9 mouse cellular contexts compared by ENCODE assay signal in the genomic region with DNA sequence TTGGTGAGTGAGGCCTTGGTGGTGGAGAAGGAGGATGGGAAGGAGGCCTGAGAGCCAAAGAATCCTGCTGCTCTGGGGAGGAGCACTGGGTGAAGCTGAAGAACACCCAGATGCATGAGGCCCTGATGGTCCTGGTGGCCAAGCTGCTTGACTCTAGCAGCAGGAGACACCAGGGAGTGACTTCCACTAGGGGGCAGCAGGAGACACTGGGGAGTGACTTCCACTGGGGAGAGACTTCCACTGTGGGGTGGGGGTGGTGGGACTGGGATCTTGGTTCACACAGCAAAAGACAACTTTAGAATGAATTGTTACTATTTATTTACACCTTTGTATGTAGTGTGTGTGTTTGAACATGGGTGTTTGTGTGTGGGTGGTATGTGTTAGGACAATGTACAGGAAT. TPM values are rescaled to one million over a fixed set of nuclear protein-coding genes. Genes with fewer than 3 reads are reported as not detected.
DNase-seq lines count a peak whose midpoint lies in the region; ATAC-seq and TF ChIP-seq lines count a peak whose summit lies in the region.
"Had no signal": no experiment of that assay in that cellular context is flagged by ENCODE, and none has a peak within 500 bp of the region (broad histone marks: within the 10 kb centered on the region; RNA-seq: fewer than 3 reads in every experiment).

No protein-coding gene starts in this region.

- TF ChIP-seq EP300 in heart, postnatal 0 days (IDR thresholded peaks at IDR 0.05; ENCODE audit: low read depth), result no peak

- no peak overlapping the region for H3K27ac ChIP-seq in heart, postnatal 0 days (ENCODE audit: low read depth)
- no peak overlapping the region for H3K27ac ChIP-seq in heart, embryonic 10.5 days
- no peak overlapping the region for H3K27ac ChIP-seq in embryonic fibroblast, embryonic 13.5 days (ENCODE audit: insufficient read depth, low read length)
- H3K27ac ChIP-seq in intestine, embryonic 15.5 days, result no peak overlapping the region
- H3K27ac ChIP-seq: neural tube, embryonic 13.5 days had no signal

- no peak overlapping the region for H3K4me3 ChIP-seq in heart, postnatal 0 days (ENCODE audit: low read depth, low read length)
- no peak overlapping the region for H3K4me3 ChIP-seq in heart, embryonic 10.5 days
- H3K4me3 ChIP-seq in embryonic fibroblast, embryonic 13.5 days (ENCODE audit: insufficient read depth, low read length), result no peak overlapping the region
- no peak overlapping the region for H3K4me3 ChIP-seq in intestine, embryonic 15.5 days (replicated peaks)
- H3K4me3 ChIP-seq: neural tube, embryonic 13.5 days had no signal

- no peak for ATAC-seq in heart, postnatal 0 days (ENCODE audit: insufficient read depth, low read depth)
- ATAC-seq in megakaryocyte, adult 5-6 weeks (ENCODE audit: poor library complexity, severe bottlenecking), result peak; percentile 38; the same call in 1 of the 2 replicates
- no peak for ATAC-seq in intestine, embryonic 15.5 days

- H3K9ac ChIP-seq in heart, postnatal 0 days (replicated peaks; ENCODE audit: low read depth, low read length), result no peak overlapping the region
- H3K9ac ChIP-seq in intestine, embryonic 15.5 days, result no peak overlapping the region
- H3K9ac ChIP-seq: neural tube, embryonic 13.5 days had no signal

- H3K4me1 ChIP-seq in heart, postnatal 0 days (ENCODE audit: control insufficient read depth, insufficient read depth), result no peaks in the 10 kb centered on the region
- H3K4me1 ChIP-seq in heart, embryonic 10.5 days, result peaks cover 16% of the 10 kb centered on the region
- peaks cover 3% of the 10 kb centered on the region; the same call in 1 of the 2 replicates for H3K4me1 ChIP-seq in embryonic fibroblast, embryonic 13.5 days (ENCODE audit: control insufficient read depth, insufficient read depth, low read length)
- peaks cover 4% of the 10 kb centered on the region; the same call in 1 of the 2 replicates for H3K4me1 ChIP-seq in intestine, embryonic 15.5 days (replicated peaks)

- no peaks in the 10 kb centered on the region for H3K27me3 ChIP-seq in heart, postnatal 0 days (ENCODE audit: control insufficient read depth, insufficient read depth, low read length)
- H3K27me3 ChIP-seq in heart, embryonic 10.5 days (ENCODE audit: insufficient read depth, poor library complexity, severe bottlenecking), result no peaks in the 10 kb centered on the region
- no peaks in the 10 kb centered on the region for H3K27me3 ChIP-seq in intestine, embryonic 15.5 days (replicated peaks)
- H3K27me3 ChIP-seq: neural tube, embryonic 13.5 days had no signal

- H3K36me3 ChIP-seq in heart, postnatal 0 days (replicated peaks; ENCODE audit: control insufficient read depth, insufficient read depth, low read length), result no peaks in the 10 kb centered on the region
- peaks cover 73% of the 10 kb centered on the region for H3K36me3 ChIP-seq in heart, embryonic 10.5 days
- H3K36me3 ChIP-seq in intestine, embryonic 15.5 days, result no peaks in the 10 kb centered on the region

- H3K4me2 ChIP-seq in heart, postnatal 0 days (ENCODE audit: low read depth, low read length), result no peak overlapping the region
- no peak overlapping the region for H3K4me2 ChIP-seq in intestine, embryonic 15.5 days (replicated peaks)
- H3K4me2 ChIP-seq: neural tube, embryonic 13.5 days had no signal

- DNase-seq in heart, postnatal 0 days (ENCODE audit: low spot score), result no peak
- no peak for DNase-seq in heart, embryonic 10.5 days (ENCODE audit: low spot score)
- DNase-seq in 3T3-L1 (ENCODE audit: low read depth, low spot score) (peak; percentile 57), MEL-GATA-1-ER (ENCODE audit: extremely low read depth, low read depth) (peak; percentile 32)
- no peak for DNase-seq in frontal cortex, postnatal 25 days (ENCODE audit: low spot score in 2 of 2)

- peak; percentile 49 for TF ChIP-seq CTCF in heart, postnatal 0 days (IDR thresholded peaks at IDR 0.05; ENCODE audit: low read depth)
- peak; percentile 58; the same call in 1 of the 2 replicates for TF ChIP-seq CTCF in embryonic fibroblast, embryonic 13.5 days (IDR thresholded peaks at IDR 0.05; ENCODE audit: borderline replicate concordance, insufficient read depth, low read length)

- no peak for TF ChIP-seq POLR2A in embryonic fibroblast, embryonic 13.5 days (IDR thresholded peaks at IDR 0.05; ENCODE audit: low read depth, low read length)

- no peaks in the 10 kb centered on the region for H3K9me3 ChIP-seq in heart, postnatal 0 days (replicated peaks; ENCODE audit: control insufficient read depth, low read length)
- H3K9me3 ChIP-seq in heart, embryonic 10.5 days, result no peaks in the 10 kb centered on the region
- H3K9me3 ChIP-seq in intestine, embryonic 15.5 days, result no peaks in the 10 kb centered on the region
- H3K9me3 ChIP-seq: neural tube, embryonic 13.5 days had no signal

RNA-seq across cellular contexts. Expression of gene Nup214, which starts 9.1 kb away (rescaled TPM):
- 17.3 and 17.7 TPM in 2 replicates for total RNA-seq in heart, postnatal 0 days (2014; rRNA removed; ENCODE audit: low replicate concordance)
- polyA plus RNA-seq in heart, postnatal 0 days (2015; fragmentation: Nextera tagmentation; extraction: Ambion mirVana), result 35.7 and 37.9 TPM in 2 replicates
- polyA plus RNA-seq in heart, embryonic 10.5 days (2016; fragmentation: Nextera tagmentation; extraction: Ambion mirVana), result 76.5 and 83.8 TPM in 2 replicates
- 42.3 and 60.7 TPM in 2 replicates for polyA plus RNA-seq in embryonic fibroblast, embryonic 13.5 days (2011; ENCODE audit: insufficient read length, low read depth, missing spikeins)
- total RNA-seq in megakaryocyte, adult 5-6 weeks (2015), result 51.5 and 69.1 TPM in 2 replicates
- total RNA-seq in megakaryocyte, adult 5-6 weeks (2017), result 32.0 and 37.7 TPM in 2 replicates
- polyA plus RNA-seq in intestine, embryonic 15.5 days (2015; fragmentation: Nextera tagmentation; extraction: Ambion mirVana), result 80.8 and 85.4 TPM in 2 replicates

RNA-seq across cellular contexts. Expression of gene Aif1l, which starts 15.2 kb away (rescaled TPM):
- 21.6 and 35.9 TPM in 2 replicates for total RNA-seq in heart, postnatal 0 days (2014; rRNA removed; ENCODE audit: low replicate concordance)
- 36.5 and 37.4 TPM in 2 replicates for polyA plus RNA-seq in heart, postnatal 0 days (2015; fragmentation: Nextera tagmentation; extraction: Ambion mirVana)
- polyA plus RNA-seq in heart, embryonic 10.5 days (2016; fragmentation: Nextera tagmentation; extraction: Ambion mirVana), result 92.8 and 96.1 TPM in 2 replicates
- 20.8 and 39.6 TPM in 2 replicates for polyA plus RNA-seq in embryonic fibroblast, embryonic 13.5 days (2011; ENCODE audit: insufficient read length, low read depth, missing spikeins)
- 0.16 TPM in 1 of 2 replicates, not detected in the other for total RNA-seq in megakaryocyte, adult 5-6 weeks (2015)
- 2.1 TPM in 1 of 2 replicates, not detected in the other for total RNA-seq in megakaryocyte, adult 5-6 weeks (2017)
- polyA plus RNA-seq in intestine, embryonic 15.5 days (2015; fragmentation: Nextera tagmentation; extraction: Ambion mirVana), result 11.6 and 12.4 TPM in 2 replicates

Comparison
In these comparisons a context has a peak if more than half of its experiments do, and no peak if none do; other contexts are left out.
1. DNase-seq: peak in 3T3-L1 (single experiment) and MEL-GATA-1-ER (single experiment); none in heart, postnatal 0 days (single experiment), heart, embryonic 10.5 days (single experiment) and frontal cortex, postnatal 25 days (0 of 2).